Mouse (Mus musculus) E14TG2a.4 (cell line): ENCODE results near the gene Zfp280d.

ENCODE experiments used
- CTCF ChIP-seq: conservative IDR thresholded peaks from 2 replicates; pipeline ENCODE4 v1.5.1; 2014; ENCODE audit warnings: low read length
- POU5F1 ChIP-seq: IDR thresholded peaks from 2 replicates; pipeline ENCODE4 v1.6.1; 2014; ENCODE audit warnings: low read length, borderline replicate concordance

GRCm38 (mm10) chr9:72274677-72275076 is at the start of gene Zfp280d:
- TF ChIP-seq CTCF, result no peak
- TF ChIP-seq POU5F1, result no peak
